Mouse (Mus musculus) heart, postnatal 14 days (tissue): ENCODE data around the gene Habp4. TPM values are rescaled to one million over a fixed set of nuclear protein-coding genes. Genes with fewer than 3 reads are reported as not detected.
A peak's percentile ranks its signal among the peaks of the same experiment; 100 is the strongest.

Source experiments
- DNase-seq, 2 experiments: peaks; one replicate each; pipeline ENCODE4 v3.0.0; 2021 to 2022
- intact Hi-C: fragments of 180-260 bp; cut with DNase I; formaldehyde crosslinking; loops from one replicate; pipeline ENCODE4 v1.15.1; 2025
- total RNA-seq, 2 experiments: library from RNA; stranded (reverse); gene quantifications; 2 replicates each; pipeline ENCODE4 v1.2.3; 2021

The Habp4 gene
- total RNA-seq, 2 experiments from 2014 or later = 42.5 to 43.5 TPM

DNA sequence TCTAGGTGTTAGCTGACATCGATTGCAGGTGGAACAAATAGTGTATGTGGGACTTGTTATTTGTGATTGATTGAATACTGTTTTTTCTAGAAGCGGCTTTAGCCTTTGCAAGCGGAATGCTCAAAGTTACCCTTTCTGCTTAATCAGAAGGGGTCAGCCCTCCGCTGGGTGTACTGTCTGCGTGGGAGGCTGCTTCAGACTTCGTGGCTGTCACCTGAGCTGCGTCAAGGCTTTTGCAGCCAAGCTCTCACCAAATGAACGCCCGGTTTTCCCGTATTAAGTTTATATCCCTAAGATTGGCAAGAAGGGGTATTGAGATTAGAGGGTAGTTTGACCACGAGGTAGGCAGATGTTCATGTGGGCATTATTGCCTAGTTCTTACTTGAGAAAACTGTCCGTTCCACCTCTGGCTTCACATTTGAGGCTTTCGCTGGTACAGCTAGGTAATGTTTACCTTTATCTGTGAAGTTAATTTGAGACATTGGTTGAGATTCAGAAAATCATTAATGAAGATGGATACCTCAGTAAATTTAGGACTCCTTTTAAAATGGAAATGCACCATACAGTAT lies 1.6 kb downstream of the Habp4 start:
- DNase-seq = no peak
- intact Hi-C loops = loop anchor here (5.0 kb wide), 2 partner anchors 149 to 731 kb away; partner anchors contain the start of gene Aaed1

DNA sequence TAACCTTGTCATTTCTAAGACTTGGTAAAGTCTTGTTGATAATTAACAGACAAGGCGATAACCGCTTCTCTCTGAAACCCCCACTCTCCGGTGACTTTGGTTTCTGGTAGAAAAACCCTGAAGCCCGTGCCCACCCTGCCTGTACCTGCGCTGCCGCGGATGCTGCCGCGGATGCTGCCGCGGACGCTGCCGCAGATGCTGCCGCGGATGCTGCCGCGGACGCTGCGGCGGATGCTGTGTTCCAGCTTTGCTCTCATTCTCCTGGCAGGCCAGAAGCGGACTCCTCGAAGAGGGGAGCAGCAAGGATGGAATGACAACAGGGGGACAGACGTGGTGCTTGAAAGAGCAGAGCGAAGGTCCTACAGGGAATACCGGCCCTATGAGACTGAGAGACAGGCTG lies 8.1 kb downstream of the Habp4 start:
- intact Hi-C loops = no loop called here
- no peak for DNase-seq

DNA sequence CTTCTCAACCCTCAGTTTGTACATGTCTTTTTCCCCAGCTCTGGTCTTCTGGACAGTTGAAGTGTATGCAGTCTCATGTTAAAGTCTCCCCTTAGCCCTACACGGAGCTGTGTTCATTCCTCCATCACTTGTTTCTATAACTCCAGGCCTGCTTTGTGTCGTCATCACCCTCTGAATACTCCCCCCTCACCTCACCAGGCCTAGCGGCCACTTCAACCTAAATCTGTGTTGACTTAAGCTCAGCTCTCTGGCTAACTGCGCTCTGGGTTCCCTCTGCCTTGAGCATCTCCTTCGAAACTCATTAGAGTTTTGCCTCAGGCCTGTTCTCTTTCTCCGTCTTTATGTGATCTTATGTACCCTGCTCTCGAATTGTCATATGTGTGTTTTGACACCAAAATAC lies 16.4 kb downstream of the Habp4 start:
- no peak for DNase-seq
- intact Hi-C loops = no loop called here

DNA sequence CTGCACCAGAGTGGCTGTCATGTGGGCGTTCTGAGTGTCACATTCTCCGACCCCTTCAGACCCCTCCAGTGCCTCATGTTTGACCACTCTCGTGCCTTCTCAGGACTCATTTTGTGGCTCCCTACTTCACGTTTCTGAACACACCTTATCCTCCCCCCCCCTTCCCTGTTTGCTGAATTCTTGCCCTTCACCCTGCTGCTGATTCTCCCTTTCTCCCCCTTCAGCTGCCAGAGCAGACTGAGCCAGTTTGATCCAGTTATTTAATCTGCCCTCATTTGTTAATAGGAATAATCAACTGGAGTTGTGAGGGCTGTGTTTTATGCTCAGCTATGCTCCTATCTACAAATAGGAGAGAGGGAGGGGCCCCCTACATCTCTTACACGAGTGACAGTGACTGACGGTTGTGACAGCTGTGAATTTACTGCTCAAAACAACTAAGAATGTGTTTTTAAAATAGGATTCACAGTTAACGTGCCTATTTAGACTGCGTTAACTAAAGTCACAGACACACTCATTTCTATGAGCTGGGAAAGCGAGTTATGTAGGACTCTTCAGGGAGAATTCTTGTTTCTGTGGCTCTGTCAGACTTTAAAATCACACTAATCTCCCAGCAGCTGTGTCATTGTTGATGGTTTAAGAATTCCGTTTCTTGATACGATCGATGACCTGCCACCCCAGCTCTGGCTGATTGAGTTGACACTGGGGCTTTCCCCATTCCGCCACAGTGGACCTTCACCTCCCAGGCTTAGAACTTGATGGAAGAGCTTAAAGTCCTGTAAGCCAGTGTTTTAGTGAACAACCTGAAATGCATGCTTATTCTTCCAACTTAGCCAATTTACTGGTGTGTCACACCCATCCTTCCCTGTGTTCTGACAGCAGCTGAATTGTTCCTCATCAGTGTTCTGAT lies 17.4 kb downstream of the Habp4 start:
- DNase-seq = no peak
- intact Hi-C loops = no loop called here

DNA sequence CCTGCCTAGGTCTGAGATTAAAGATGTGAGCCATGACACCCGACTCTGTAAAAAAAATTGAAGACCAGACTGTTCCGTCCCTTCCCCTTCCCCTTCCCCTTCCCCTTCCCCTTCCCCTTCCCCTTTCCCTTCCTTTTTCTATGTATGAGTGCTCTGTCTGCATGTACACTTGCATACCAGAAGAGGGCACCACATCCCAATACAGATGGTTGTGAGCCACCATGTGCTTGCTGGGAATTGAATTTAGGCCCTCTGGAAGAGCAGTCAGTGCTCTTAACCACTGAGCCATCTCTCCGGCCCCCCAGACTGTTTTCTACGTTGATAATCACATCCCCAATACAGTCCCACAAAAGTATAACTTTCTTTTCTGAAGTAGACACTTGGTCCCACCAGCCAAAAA lies 18.7 kb downstream of the Habp4 start:
- no peak for DNase-seq

DNA sequence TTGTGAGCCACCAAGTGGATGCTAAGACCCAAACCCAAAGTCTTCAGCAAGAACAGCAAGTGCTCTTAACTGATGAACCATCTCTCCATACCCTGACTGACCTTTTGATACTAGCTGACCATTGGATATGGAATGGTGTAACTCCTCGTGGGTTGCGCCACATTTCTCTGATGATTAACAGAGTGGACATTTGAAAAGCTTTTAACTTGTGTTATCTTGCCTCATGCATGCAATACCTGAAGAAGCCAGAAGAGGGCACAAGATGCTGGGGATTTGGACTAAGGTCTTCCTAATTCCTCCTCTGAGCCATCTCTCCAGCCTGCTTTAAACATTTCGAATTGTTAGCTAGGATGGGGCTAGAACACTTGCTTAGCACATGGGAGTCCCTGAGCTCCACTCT lies 19.3 kb downstream of the Habp4 start:
- peak; percentile 46 to 76 for DNase-seq
- intact Hi-C loops = loop anchor here (5.0 to 10.0 kb wide), 2 partner anchors 126 to 254 kb away; partner anchors contain the start of gene Cdk20

More for the DNA sequence above, 18.7 kb downstream of the Habp4 start:
- intact Hi-C loops = loop anchor here (5.0 to 10.0 kb wide), 2 partner anchors 127 to 255 kb away; partner anchors contain the start of gene Cdk20

DNA sequence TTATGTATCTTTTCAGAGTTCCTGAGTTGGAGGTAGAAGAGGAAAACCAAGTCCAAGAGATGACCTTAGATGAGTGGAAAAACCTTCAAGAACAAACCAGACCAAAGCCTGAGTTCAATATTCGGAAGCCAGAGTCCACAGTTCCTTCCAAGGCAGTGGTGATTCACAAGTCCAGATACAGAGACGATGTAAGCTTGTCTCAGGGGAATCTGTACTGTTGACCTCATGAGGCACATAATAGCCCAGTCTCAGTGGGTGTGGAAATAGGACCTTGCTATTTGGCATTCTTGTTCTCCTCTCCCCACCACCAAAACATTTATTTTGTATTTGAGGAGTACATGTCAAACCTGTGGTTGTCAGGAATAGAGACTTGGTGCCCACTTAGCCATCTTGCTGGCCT lies 20.5 kb downstream of the Habp4 start:
- DNase-seq = no peak
- intact Hi-C loops = loop anchor here (5.0 to 10.0 kb wide), 2 partner anchors 125 to 253 kb away; partner anchors contain the start of gene Cdk20

DNA sequence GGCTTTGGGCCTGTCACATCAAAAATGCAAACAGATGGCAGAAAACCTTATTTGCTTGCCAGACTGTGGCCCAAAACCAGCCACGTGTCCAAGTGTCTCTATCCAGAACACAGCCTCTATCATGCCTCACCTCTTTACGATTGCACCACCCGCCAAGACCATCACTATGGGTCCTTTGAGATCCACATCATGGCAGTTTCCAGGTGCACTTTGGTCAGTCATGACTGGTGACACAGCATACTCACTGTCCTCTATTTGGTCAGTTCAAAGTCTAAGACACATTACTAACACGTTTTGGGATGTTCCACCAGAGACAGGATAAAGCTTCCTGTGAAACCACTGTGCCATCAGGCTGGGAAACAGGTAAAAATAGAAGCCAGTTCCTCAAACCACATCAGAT lies 22.0 kb downstream of the Habp4 start:
- no peak for DNase-seq
- intact Hi-C loops = loop anchor here (5.0 to 10.0 kb wide), 2 partner anchors 124 to 251 kb away; partner anchors contain the start of gene Cdk20

DNA sequence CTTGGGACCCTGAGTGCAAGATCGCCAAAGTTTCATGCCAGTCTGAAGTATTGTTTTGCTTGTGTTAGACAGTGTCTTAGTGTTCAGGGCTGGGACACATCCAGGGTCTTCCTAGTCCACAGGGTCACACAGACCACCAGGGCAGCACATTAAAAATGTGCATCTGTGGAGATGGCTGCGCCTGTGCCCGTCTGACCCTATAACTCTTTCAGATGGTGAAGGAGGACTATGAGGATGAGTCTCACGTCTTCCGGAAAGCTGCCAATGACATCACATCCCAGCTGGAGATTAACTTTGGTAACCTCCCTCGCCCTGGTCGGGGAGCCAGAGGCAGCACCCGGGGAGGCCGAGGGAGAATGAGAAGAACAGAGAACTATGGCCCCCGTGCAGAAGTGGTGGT lies 22.7 kb downstream of the Habp4 start:
- intact Hi-C loops = loop anchor here (5.0 to 10.0 kb wide), 2 partner anchors 123 to 250 kb away; partner anchors contain the start of gene Cdk20

DNA sequence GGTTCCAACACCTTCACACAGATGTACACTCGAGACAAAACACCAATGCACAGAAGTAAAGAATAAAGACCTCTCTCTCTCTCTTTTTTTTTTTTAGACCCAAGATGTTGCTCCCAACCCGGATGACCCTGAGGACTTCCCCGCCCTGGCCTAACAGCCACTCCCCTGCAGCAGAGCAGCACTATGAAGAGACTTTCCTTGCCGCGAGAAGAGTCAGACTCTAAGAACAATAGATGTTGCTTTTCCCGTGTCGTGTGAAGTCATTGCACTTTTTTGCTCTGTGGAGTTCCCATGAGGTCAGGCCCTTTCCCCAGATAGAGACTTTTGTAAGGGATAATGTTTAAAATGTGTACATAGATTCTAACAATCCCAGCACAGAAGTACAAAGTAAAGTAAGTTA lies 23.6 kb downstream of the Habp4 start:
- no peak for DNase-seq
- intact Hi-C loops = loop anchor here (10.0 kb wide), 1 partner anchor 250 kb away; the partner anchor contains the start of gene Cdk20

More for the DNA sequence above, 22.7 kb downstream of the Habp4 start:
- DNase-seq = no peak

DNA sequence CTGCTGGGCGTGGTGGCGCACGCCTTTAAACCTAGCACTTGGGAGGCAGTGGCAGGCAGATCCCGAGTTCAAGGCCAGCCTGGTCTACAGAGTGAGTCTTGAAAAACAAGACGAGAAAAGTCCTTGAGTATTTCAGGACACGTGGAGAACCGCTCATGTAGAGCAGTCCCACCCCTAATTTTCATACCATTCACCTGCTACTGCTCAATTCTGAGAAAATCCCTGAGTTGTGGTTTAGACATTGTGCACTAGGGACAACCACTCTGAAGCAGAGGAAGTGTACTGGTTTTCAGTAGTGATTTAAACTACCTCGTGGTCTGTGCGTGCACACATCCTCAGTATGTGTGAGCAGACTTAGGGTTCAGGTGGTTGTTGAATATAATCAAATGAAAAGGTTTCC lies 24.0 kb downstream of the Habp4 start:
- intact Hi-C loops = loop anchor here (10.0 kb wide), 1 partner anchor 249 kb away; the partner anchor contains the start of gene Cdk20
- DNase-seq = no peak

DNA sequence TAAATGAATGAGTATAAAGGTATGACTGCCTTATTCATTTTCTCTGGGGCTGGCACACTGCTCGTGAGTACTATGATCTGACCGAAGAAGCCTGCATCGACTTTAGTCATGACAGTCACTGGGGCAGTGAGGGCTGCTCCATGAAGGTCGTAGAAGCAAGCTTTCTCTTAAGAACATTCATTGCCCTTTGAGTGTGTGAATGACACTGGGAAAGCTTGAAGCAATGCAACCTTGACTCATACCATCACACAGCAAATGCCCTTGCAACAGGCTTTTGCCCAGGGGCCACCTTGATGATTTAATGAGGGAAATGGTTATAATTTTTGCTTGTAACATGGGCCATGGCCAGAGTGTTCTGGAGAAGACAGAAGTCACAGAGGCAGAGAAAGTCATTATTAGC lies 24.9 kb downstream of the Habp4 start:
- intact Hi-C loops = loop anchor here (10.0 kb wide), 1 partner anchor 248 kb away; the partner anchor contains the start of gene Cdk20
- DNase-seq = no peak

DNA sequence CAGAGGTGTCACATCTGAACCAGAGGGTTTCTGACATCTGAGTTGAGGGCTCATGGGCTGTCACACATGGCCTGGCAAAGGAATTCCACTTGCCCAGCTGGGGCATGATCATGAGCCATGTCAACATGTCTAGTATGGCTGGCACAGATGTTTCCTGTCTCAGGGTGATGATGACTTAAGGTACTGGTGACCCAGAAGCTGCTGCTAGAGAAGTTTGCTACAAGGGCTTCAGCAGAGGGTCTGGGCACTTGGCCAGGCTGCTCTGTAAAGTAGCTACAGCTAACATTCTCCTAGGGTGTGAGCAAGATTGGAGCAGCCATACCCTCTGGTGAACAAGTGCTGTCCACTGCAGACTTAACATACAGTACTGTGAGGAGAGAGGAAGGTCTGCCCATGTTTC lies 25.4 kb downstream of the Habp4 start:
- intact Hi-C loops = loop anchor here (10.0 kb wide), 1 partner anchor 248 kb away; the partner anchor contains the start of gene Cdk20
- DNase-seq = no peak

DNA sequence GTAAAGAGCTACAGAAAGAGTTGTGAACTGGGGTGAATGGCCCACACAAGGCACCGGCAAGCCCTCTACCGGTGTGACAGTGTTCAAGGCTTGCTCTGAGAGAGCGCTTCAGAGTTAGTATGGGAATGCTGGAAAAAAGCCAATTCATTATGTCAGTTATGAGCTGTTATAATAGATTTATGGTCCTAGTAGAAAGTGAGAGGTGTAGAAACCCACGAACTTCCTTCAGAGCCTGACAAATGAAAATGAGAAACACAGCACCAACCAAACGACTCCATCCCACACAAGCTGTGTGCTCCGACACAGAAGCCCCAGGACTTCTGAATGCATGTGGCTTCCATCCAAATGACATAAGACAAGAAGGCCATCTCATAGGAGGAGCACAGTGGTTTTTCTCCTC lies 36.3 kb downstream of the Habp4 start:
- no peak for DNase-seq
- intact Hi-C loops = no loop called here

DNA sequence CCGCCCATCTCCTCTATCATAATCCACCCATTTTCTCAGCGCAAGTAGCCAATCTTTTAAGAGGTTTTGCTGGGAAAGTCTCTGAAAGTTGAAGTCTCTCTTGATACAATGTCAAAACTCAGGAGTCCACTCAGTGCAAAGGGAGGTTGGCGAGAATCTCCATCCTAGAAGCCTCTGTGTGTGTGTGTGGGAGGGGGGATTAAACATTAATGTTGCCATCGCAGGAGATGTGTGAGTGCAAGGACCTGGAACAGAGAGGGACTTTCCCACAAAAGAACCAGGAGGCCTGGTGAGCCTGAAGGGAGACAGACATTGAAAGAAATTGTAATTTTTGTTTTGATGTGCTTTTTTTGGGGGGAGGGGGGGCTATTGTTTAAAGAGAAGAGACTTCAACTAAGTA lies 36.7 kb downstream of the Habp4 start:
- no peak for DNase-seq
- intact Hi-C loops = no loop called here

DNA sequence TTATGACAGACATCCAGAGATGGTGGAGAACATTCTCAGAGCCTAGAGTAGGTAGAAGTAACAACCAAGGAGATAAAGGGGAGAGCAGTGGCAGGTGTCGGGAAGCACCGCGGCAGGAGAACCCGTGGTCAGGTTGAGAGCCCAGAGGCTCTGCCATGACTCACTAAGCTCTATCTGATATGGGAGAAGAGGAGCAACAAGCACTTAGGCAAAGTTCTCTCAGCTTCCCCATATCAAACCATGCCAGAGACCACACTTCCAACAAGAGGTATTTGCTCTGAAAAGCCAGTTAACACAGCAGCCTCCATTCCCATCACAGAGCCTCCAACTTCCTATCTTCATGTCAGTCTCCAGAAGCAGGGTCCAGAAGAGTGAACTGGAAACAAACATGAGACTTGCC lies 39.3 kb downstream of the Habp4 start:
- no peak for DNase-seq
- intact Hi-C loops = no loop called here

DNA sequence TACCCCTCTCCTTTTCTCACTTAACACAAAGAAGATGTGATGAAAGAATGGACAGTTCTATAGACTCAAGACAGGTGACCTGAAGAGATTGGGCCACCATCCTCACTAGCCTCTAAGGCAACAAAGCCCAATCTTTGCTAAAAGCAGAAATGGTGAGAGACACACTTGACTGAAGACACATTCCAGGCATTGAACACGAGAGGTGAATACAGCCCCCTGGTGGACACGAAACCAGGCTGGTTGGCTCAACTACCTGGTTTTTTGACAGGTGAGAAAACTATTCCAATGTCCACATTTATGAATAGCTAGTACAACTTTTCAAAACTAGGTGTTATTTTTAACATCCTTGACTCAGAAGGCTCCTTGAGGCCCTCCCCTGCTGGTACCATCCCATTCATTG lies 43.1 kb downstream of the Habp4 start:
- peak in 1 of 2 experiments; percentile 16 for DNase-seq
- intact Hi-C loops = loop anchor here (5.0 kb wide), 2 partner anchors 102 to 103 kb away; no protein-coding TSS in a partner anchor

DNA sequence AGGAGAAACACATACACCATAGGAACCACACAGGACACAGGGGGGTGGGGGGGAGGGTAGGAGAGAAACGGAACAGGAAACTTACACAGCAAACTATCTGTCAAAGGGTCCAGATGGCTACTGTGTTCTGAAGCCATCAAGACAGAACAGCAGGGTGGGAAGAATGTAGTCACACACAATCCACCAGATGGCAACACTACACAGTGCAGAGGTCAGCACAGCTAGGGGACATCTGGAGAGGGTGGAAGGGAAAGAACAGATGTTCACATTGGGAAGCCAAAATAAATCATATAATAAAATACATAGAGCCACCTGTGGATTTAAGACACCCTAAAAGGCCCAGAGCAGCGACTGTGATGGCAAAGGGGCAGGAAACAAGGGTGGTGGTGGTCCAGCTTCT lies 43.6 kb downstream of the Habp4 start:
- DNase-seq = peak in 1 of 2 experiments; percentile 26
- intact Hi-C loops = loop anchor here (5.0 kb wide), 2 partner anchors 102 to 103 kb away; no protein-coding TSS in a partner anchor

DNA sequence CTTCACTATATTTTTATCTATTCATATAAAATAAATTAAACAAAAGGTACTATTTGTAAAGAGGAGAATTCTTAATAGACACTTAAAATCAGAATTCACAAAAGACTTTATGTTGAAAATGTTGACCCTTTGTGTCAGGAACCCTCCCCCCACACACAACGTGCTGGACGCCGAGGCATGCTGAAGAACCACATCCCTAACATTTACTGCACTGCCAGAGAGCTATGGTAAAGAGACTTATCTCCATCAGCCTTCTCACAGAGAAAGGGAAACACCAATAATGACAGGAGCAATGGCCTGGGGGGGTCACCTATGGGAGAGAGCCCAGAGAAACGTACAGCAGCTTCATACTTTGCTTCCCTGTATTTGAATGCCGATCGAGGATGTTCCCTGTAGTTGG lies 46.5 kb downstream of the Habp4 start:
- no peak for DNase-seq
- intact Hi-C loops = loop anchor here (5.0 kb wide), 2 partner anchors 99 to 106 kb away; no protein-coding TSS in a partner anchor

DNA sequence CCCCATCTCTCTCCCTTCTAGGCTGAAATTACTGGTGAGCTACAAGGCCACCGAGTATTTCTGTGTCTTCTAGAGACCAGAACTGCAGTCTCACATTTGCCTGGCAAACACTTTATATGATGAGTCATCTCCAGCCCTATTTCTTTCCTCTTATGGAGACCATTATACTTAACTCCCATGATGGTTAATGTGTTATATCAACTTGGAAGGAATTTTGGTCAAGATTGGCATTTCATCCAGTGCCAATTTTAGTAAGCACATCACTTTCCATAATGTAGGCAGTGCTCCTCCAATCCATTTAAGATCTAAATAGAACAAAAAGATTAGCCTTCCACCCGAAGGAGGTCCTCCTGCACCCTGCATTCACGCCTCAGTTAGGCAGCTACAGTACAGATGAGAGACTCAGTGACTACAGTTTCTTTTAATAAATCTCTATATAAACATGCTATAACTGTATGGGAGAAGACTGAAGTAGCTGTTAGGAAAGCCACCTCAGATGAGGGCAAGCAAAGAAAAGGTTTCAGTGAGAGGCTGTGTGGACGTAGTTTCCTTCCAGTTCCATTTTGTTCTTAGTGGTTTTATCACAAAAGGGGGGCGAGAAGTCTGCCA lies 50.5 kb downstream of the Habp4 start:
- no peak for DNase-seq
- intact Hi-C loops = no loop called here

DNA sequence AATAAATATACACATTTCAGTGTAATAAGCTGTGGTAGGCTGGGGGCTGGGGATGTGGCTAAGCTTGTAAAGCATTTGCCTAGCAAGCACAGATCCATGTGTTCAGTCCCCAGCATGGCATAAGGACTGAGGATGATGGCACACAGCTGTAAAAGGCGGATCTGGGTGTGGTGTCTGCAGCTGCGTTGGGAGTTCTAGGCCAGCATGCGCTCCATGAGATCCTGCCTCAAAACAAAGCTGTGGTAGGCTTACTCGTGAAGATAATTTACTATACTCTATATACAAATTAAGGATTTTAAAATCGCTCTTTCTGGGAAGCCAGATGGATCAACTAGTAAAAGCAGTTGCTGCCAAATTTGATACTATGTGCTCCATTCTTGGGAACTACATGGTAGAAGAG lies 53.3 kb downstream of the Habp4 start:
- intact Hi-C loops = no loop called here
- DNase-seq = no peak
